Mouse (Mus musculus) kidney, postnatal 36 days (tissue): ENCODE measurements around the gene Zmynd8.

Experiments used
- DNase-seq, 2 experiments: peaks; one replicate each; pipeline ENCODE4 v3.0.0; 2021 to 2022; ENCODE audit warnings: mixed read lengths in 2 of 2

Zmynd8 gene

GRCm38 (mm10) chr2:165878907-165879361 is 19.9 kb downstream of the Zmynd8 start:
- DNase-seq: no peak

DNA sequence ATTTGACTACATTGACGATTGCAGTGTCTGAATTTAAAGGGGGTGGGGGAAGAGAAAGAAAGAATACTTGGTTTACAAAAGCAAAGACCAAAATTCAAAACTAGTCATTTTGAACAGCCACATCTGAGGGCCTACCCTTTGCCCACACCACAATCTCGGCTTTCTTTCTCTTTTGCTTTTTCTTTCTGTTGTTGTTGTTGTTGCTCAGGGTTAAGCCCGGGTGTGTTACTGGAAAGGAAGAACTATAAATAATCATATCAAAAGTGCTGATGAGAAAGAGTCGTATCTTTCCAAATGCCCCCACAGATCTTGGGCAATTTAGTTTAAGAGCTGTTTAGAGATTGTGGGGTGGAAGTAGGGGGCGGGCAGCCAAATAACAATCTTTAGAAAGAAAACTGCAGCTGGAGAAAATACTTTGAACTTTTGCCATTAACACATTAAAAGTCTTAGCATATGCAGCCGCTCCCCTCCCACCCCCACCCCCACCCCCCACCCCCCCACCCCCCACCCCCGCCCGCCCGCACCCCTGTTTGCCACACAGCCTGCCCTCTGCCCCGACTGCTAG is 20.7 kb downstream of the Zmynd8 start:
- DNase-seq: no peak

GRCm38 (mm10) chr2:165877180-165877579 is 21.6 kb downstream of the Zmynd8 start:
- DNase-seq: peak; percentile 69 to 80

DNA sequence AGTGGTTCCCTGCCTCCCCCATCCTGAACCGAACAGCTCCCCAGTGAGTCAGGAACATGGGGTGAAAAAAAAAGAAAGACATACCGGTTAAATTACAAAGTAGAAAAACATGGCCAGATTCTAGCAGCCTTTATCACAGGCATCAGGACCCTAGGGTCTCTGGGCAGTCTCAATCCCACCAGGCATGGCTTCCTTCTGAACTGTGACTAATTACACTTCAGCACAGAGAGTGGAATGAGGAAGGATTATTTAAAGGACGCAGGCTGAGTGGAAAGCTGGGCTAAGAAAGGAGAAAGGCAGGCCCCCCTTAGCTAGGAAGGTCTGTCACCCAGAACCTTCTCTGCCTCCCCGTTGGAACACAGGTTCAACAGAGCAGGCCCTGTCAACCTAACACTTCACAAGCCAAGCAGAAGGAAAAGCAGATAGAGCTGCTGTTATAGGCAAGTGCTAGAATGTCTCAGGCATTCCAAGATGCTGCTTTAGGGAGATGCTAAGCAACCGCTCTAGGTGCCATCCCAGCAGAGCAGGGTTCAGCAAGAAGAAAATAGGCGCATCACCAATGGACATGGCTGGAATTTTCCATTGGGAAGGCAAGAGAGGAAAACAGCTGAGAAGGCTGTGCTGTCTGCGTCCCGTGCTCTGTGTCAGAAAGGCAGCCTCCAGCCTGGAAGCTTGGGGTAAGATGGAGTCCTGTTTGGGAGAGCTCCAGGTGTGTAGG is 22.5 kb downstream of the Zmynd8 start:
- DNase-seq: no peak

DNA sequence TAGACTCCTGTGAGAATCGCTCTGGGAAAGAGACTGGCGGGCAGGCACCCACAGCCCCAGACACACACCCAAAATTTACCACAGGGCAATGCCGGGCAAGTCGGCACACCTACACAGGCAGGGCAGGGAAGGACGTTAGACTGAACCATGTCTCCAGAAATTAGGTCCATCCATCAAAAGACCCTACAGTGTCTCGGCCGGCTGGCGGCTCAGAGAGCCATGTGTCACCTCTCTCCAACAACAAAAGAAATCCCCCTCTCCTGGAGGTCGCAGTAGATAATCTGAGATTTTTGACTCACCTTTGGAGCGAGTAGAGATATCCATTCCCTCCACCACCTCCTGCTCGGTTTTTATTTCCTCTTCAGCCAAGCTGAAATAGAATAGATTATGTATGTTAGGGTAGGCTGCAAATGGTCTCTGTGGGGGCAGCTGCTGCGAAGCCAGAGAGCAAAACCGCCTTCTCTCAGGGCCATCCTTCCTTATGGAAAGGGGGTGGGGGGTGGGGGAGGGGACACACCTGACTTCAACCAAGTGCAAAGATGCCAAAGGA is 23.3 kb downstream of the Zmynd8 start:
- no peak for DNase-seq

DNA sequence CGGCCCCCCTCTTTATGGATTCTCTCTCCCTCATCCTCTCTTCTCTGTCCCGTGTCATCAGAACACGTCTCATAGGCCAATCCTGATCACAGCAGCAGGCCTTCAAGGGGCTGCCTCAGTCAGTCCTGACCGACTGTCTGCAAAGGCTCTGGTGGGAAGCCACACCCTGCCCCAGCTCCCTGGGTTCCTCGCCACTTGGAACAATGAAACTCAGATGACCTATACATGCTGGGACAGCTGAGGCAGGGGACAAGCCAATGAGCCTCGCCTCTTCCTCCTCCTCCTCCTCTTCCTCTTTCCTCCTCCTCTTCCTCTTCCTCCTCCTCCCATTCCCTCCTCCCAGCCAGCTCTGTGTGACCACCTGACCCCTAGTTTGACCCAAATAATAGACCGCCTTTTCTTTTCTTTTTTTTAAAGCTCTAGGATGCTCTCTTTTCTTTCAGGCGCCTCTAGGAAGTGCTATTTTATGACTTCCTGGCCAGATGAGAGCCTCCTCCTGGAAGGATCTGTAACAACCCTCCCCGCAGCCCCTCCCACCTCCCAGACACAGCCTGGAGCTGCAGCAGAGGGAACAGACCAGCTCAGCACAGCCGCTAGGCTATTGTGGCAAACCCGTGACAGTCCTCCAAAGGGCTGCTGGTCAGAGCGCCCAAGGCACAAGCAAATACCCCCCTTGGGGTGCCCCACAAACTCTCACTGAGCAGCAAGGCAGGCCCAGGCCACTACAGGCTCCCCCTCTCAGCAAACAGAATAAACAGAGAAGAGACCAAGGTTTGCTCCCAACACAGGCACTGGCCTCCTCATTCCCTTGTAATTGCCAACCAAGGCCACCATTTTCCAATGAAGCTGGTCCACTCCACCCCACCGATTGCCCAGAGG is 24.1 kb downstream of the Zmynd8 start:
- DNase-seq: peak; percentile 87 to 91

- DNase-seq: no peak
Observed at GRCm38 (mm10) chr2:165873777-165874176, 25.0 kb downstream of the Zmynd8 start.

DNA sequence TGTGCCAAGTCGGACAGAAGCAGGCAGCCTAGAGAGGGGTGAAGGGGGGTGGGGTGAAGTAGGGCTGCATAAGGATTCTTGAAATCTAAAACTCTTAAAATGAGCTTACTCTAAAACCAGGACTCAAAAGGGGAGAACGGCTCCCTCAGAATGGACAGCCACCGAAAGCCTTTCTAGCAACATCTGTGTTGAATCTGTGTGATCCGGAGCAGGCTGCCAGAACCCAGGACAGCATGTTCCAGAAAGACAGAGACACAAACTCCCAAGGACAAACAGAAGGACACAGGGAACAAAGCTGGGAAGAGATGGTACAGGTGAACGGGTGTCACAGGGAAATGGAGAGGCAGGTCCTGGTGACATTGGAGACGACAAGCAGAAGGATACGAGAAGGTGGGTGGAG is 25.6 kb downstream of the Zmynd8 start:
- peak; percentile 50 to 70 for DNase-seq

GRCm38 (mm10) chr2:165869257-165869656 is 29.6 kb downstream of the Zmynd8 start:
- DNase-seq: no peak

- DNase-seq: peak; percentile 65 to 85
Observed at GRCm38 (mm10) chr2:165868522-165869175, 30.2 kb downstream of the Zmynd8 start.

DNA sequence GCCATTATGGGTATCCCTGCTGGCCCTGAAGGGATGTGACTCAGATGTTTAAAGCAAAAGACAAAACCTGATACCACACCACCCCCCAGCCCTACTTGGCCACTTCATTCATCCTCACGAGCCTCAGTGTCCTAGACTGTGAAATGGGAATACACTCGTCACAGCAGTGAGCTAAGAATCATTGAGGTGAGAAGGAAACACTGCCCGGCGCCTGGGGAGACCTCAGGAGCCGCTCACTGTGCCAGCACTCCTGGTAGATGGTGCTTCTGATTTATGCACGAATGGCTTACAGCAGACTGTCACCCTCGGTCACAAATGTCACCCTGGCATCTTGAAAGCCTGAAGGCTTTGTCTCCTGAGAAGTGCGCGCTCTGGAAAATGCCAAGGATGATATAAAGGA is 31.3 kb downstream of the Zmynd8 start:
- no peak for DNase-seq

DNA sequence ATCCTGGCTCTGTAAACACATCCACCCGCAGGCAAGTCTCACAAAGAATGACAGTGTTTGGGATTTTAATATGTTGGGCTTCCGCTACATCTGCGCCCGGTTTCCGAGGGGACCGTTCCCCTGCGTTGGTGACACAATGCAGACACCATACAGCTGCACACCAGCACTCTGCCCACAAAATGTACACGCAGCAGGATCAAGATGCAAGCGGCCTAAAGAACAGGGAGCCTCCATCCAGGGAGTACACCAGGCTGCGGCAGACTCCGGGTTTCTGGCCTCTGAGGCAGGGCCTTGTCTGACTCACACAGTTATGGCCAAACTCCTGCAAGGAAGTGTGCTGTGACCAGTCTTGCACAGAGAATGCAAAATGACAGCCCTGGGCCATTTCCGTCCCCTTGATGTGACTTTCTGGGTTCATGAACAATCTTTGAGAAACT is 31.8 kb downstream of the Zmynd8 start:
- DNase-seq: peak; percentile 46 to 55

- DNase-seq: no peak
Observed at GRCm38 (mm10) chr2:165866412-165866811, 32.4 kb downstream of the Zmynd8 start.

DNA sequence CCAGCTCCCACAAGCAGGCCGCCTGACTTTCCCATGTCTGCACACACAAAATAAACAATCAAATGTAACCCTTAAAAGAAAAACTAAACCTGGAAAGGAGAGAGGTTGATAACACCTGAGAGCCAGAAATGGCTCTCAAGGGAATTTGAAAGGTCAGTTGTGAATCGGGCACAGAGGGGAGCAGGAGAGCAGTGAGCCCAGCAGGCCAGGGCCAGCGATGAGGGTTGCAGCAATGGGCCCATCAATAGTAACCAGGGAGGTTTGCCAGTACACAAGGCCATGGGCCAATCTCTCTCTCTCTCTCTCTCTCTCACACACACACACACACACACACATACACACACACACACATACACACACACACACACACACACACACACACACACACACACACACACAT is 34.0 kb downstream of the Zmynd8 start:
- DNase-seq: no peak

GRCm38 (mm10) chr2:165861683-165862594 is 36.9 kb downstream of the Zmynd8 start:
- DNase-seq: peak in 1 of 2 experiments; percentile 4

- DNase-seq: no peak
Observed at GRCm38 (mm10) chr2:165860962-165861682, 37.7 kb downstream of the Zmynd8 start.

GRCm38 (mm10) chr2:165860447-165860846 is 38.4 kb downstream of the Zmynd8 start:
- DNase-seq: no peak

- peak in 1 of 2 experiments; percentile 65 for DNase-seq
Observed at GRCm38 (mm10) chr2:165858453-165859384, 40.1 kb downstream of the Zmynd8 start.

GRCm38 (mm10) chr2:165857841-165858426 is 40.9 kb downstream of the Zmynd8 start:
- peak; percentile 61 to 73 for DNase-seq
